Mouse (Mus musculus): ENCODE data around the gene Pink1. TPM values are rescaled to one million over a fixed set of nuclear protein-coding genes. Genes with fewer than 3 reads are reported as not detected.

Gene Pink1
- total and polyA plus RNA-seq, 2 experiments from 2014 or later: 143 to 288 TPM

GRCm38 (mm10) chr4:138363511-138363910, 37.4 kb upstream of the Pink1 start:
- DNase-seq (ENCODE audit: low spot score) (no peak), ATAC-seq (no peak)
- Histone ChIP-seq H3K9ac (replicated peaks; ENCODE audit: low read length) (no peak overlapping the region), H3K36me3 (ENCODE audit: insufficient read depth, low read length) (no peaks in the 10 kb centered on the region), H3K4me1 (ENCODE audit: insufficient read depth, low read length) (peaks cover 18% of the 10 kb centered on the region), H3K27me3 (ENCODE audit: insufficient read depth, low read length) (no peaks in the 10 kb centered on the region), H3K4me2 (ENCODE audit: low read depth, low read length) (no peak overlapping the region), H3K9me3 (ENCODE audit: low read length) (no peaks in the 10 kb centered on the region), H3K27ac (no peak overlapping the region), H3K4me3 (ENCODE audit: low read length) (no peak overlapping the region)
- no peak for TF ChIP-seq CTCF (IDR thresholded peaks at IDR 0.05; ENCODE audit: low read depth)
- 70% methylated on average over 5 of the region's 5 CpGs for WGBS

DNA sequence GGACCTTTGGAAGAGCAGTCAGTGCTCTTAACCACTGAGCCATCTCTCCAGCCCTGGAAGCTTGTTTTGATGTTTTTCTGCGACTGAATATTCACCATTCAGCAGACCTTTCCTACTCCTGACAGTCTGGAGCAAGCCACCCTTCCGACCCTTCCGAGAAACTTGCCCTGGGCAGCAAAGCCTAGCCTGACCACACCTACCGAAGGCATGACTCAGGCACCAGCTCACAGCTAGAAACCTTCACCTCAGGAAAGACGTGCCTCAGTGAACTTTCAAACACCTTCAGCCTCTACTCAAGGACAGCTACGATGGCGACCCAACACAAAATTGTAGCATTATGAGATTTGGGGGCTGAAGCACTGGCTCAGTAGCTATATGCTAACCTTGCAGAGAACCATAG, 36.8 kb upstream of the Pink1 start:
- no peak overlapping the region for H3K4me2 ChIP-seq (ENCODE audit: low read depth, low read length)
- no peaks in the 10 kb centered on the region for H3K27me3 ChIP-seq (ENCODE audit: insufficient read depth, low read length)
- no peaks in the 10 kb centered on the region for H3K36me3 ChIP-seq (ENCODE audit: insufficient read depth, low read length)
- DNase-seq (ENCODE audit: low spot score): no peak
- peaks cover 13% of the 10 kb centered on the region for H3K4me1 ChIP-seq (ENCODE audit: insufficient read depth, low read length)
- no peak overlapping the region for H3K27ac ChIP-seq
- 86% methylated on average over 7 of the region's 7 CpGs for WGBS
- no peak for ATAC-seq
- no peak overlapping the region for H3K4me3 ChIP-seq (ENCODE audit: low read length)
- no peak for TF ChIP-seq CTCF (IDR thresholded peaks at IDR 0.05; ENCODE audit: low read depth)
- H3K9me3 ChIP-seq (ENCODE audit: low read length): no peaks in the 10 kb centered on the region
- H3K9ac ChIP-seq (replicated peaks; ENCODE audit: low read length): no peak overlapping the region

GRCm38 (mm10) chr4:138361370-138361821, 35.3 kb upstream of the Pink1 start:
- DNase-seq (ENCODE audit: low spot score) (peak; percentile 72), ATAC-seq (peak; percentile 49)
- H3K4me1 ChIP-seq (ENCODE audit: insufficient read depth, low read length): peaks cover 10% of the 10 kb centered on the region; the same call in 1 of the 2 replicates
- H3K27ac ChIP-seq: peak overlapping the region; percentile 82
- no peaks in the 10 kb centered on the region for H3K36me3 ChIP-seq (ENCODE audit: insufficient read depth, low read length)
- no peak overlapping the region for H3K4me3 ChIP-seq (ENCODE audit: low read length)
- peak overlapping the region; percentile 28 for H3K9ac ChIP-seq (replicated peaks; ENCODE audit: low read length)
- no peaks in the 10 kb centered on the region for H3K27me3 ChIP-seq (ENCODE audit: insufficient read depth, low read length)
- 6% methylated on average over 9 of the region's 11 CpGs for WGBS
- H3K4me2 ChIP-seq (ENCODE audit: low read depth, low read length): peak overlapping the region; percentile 33; the same call in 1 of the 2 replicates
- no peak for TF ChIP-seq CTCF (IDR thresholded peaks at IDR 0.05; ENCODE audit: low read depth)
- H3K9me3 ChIP-seq (ENCODE audit: low read length): no peaks in the 10 kb centered on the region

GRCm38 (mm10) chr4:138358176-138358575, 32.1 kb upstream of the Pink1 start:
- H3K27me3 ChIP-seq (ENCODE audit: insufficient read depth, low read length): no peaks in the 10 kb centered on the region
- H3K9me3 ChIP-seq (ENCODE audit: low read length): no peaks in the 10 kb centered on the region
- H3K9ac ChIP-seq (replicated peaks; ENCODE audit: low read length): no peak overlapping the region
- no peak overlapping the region for H3K4me3 ChIP-seq (ENCODE audit: low read length)
- DNase-seq (ENCODE audit: low spot score) (no peak), ATAC-seq (no peak)
- TF ChIP-seq CTCF (IDR thresholded peaks at IDR 0.05; ENCODE audit: low read depth): no peak
- no peak overlapping the region for H3K4me2 ChIP-seq (ENCODE audit: low read depth, low read length)
- no peaks in the 10 kb centered on the region for H3K36me3 ChIP-seq (ENCODE audit: insufficient read depth, low read length)
- 74% methylated on average over 3 of the region's 3 CpGs for WGBS
- H3K27ac ChIP-seq: no peak overlapping the region
- H3K4me1 ChIP-seq (ENCODE audit: insufficient read depth, low read length): peaks cover 10% of the 10 kb centered on the region; the same call in 1 of the 2 replicates

DNA sequence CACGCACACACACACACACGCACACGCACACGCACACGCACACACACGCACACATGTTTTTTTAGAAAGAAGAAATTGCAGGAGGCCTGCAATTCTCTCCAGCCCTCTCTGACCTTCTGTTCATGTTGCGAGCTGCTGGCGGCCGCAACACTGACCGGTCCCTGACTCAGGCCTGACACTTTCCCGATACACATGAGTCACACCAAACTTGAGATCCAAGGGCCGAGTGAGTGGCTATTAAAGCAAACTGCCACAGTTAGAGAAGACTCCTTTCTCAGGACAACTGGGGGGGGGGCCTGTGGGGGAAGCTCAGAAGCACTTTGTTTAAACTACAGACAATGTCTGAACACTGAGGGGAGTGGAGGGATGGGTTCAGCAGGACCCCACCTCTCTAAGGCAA, 30.4 kb upstream of the Pink1 start:
- no peak overlapping the region for H3K9ac ChIP-seq (replicated peaks; ENCODE audit: low read length)
- H3K27me3 ChIP-seq (ENCODE audit: insufficient read depth, low read length): no peaks in the 10 kb centered on the region
- ATAC-seq (no peak), DNase-seq (ENCODE audit: low spot score) (no peak)
- 94% methylated on average over 12 of the region's 12 CpGs for WGBS
- H3K4me3 ChIP-seq (ENCODE audit: low read length): no peak overlapping the region
- H3K9me3 ChIP-seq (ENCODE audit: low read length): no peaks in the 10 kb centered on the region
- no peak overlapping the region for H3K27ac ChIP-seq
- no peak for TF ChIP-seq CTCF (IDR thresholded peaks at IDR 0.05; ENCODE audit: low read depth)
- H3K4me2 ChIP-seq (ENCODE audit: low read depth, low read length): no peak overlapping the region
- no peaks in the 10 kb centered on the region for H3K36me3 ChIP-seq (ENCODE audit: insufficient read depth, low read length)
- H3K4me1 ChIP-seq (ENCODE audit: insufficient read depth, low read length): peaks cover 4% of the 10 kb centered on the region; the same call in 1 of the 2 replicates

DNA sequence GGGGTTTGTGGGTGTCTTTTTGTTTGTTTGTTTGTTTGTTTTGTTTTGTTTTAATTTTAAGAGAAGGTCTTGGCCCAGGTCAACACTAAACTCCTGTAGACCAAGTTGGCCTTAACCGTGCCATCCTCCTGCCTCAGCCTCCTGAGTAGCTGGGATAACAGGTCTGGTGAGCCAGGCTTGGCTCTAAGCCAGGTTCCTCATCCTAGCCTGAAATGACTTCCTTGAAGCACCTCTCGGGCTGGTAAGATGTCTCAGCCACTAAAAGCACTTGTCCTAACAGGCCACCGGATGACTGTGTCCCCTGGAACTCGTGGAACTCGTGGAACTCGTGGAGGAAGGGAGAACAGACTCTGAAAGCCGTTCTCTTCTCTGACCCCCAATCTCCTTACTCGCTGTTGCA, 30.0 kb upstream of the Pink1 start:
- H3K9me3 ChIP-seq (ENCODE audit: low read length): no peaks in the 10 kb centered on the region
- H3K4me3 ChIP-seq (ENCODE audit: low read length): no peak overlapping the region
- no peak overlapping the region for H3K9ac ChIP-seq (replicated peaks; ENCODE audit: low read length)
- H3K27me3 ChIP-seq (ENCODE audit: insufficient read depth, low read length): no peaks in the 10 kb centered on the region
- no peak overlapping the region for H3K4me2 ChIP-seq (ENCODE audit: low read depth, low read length)
- no peak overlapping the region for H3K27ac ChIP-seq
- 87% methylated on average over 8 of the region's 8 CpGs for WGBS
- DNase-seq (ENCODE audit: low spot score): no peak
- no peaks in the 10 kb centered on the region; the same call in 1 of the 2 replicates for H3K4me1 ChIP-seq (ENCODE audit: insufficient read depth, low read length)
- no peaks in the 10 kb centered on the region for H3K36me3 ChIP-seq (ENCODE audit: insufficient read depth, low read length)
- TF ChIP-seq CTCF (IDR thresholded peaks at IDR 0.05; ENCODE audit: low read depth): no peak
- ATAC-seq: no peak

- no peak for TF ChIP-seq CTCF (IDR thresholded peaks at IDR 0.05; ENCODE audit: low read depth)
- ATAC-seq (no peak), DNase-seq (ENCODE audit: low spot score) (no peak)
- no peak overlapping the region for H3K4me3 ChIP-seq (ENCODE audit: low read length)
- 87% methylated on average over 2 of the region's 2 CpGs for WGBS
- no peaks in the 10 kb centered on the region; the same call in 1 of the 2 replicates for H3K4me1 ChIP-seq (ENCODE audit: insufficient read depth, low read length)
- no peak overlapping the region for H3K27ac ChIP-seq
- H3K4me2 ChIP-seq (ENCODE audit: low read depth, low read length): no peak overlapping the region
- H3K9ac ChIP-seq (replicated peaks; ENCODE audit: low read length): no peak overlapping the region
- no peaks in the 10 kb centered on the region for H3K9me3 ChIP-seq (ENCODE audit: low read length)
- no peaks in the 10 kb centered on the region for H3K36me3 ChIP-seq (ENCODE audit: insufficient read depth, low read length)
- no peaks in the 10 kb centered on the region for H3K27me3 ChIP-seq (ENCODE audit: insufficient read depth, low read length)
These were observed 29.4 kb upstream of the Pink1 start for GRCm38 (mm10) chr4:138355496-138355895.

All from hindbrain, postnatal 0 days (tissue).